Mouse (Mus musculus): ENCODE data around the gene Spdye4c. TPM values are rescaled to one million over a fixed set of nuclear protein-coding genes. Genes with fewer than 3 reads are reported as not detected.

Spdye4c gene
- polyA plus RNA-seq, 1 experiment from 2014 or later: not detected

- Histone ChIP-seq H3K4me1 (ENCODE audit: insufficient read depth) (no peaks in the 10 kb centered on the region), H3K9me3 (ENCODE audit: low read length) (no peaks in the 10 kb centered on the region), H3K27ac (ENCODE audit: low read depth) (no peak overlapping the region), H3K36me3 (replicated peaks; ENCODE audit: insufficient read depth, low read length) (no peaks in the 10 kb centered on the region), H3K27me3 (ENCODE audit: insufficient read depth, low read length) (no peaks in the 10 kb centered on the region), H3K4me3 (ENCODE audit: low read depth, low read length) (no peak overlapping the region), H3K9ac (replicated peaks) (no peak overlapping the region), H3K4me2 (ENCODE audit: low read depth, low read length) (no peak overlapping the region)
- DNase-seq: no peak
- TF ChIP-seq EP300 (IDR thresholded peaks at IDR 0.05; ENCODE audit: low read depth) (no peak), CTCF (IDR thresholded peaks at IDR 0.05; ENCODE audit: low read depth) (no peak)
- 78% methylated on average over 5 of the region's 5 CpGs for WGBS (ENCODE audit: insufficient replicate concordance)
- no peak for ATAC-seq
Observed at GRCm38 (mm10) chr2:128582881-128583280, 8.1 kb upstream of the Spdye4c start.

- no peak overlapping the region for H3K27ac ChIP-seq (ENCODE audit: low read depth)
- H3K4me3 ChIP-seq (ENCODE audit: low read depth, low read length): no peak overlapping the region
- ATAC-seq (no peak), DNase-seq (no peak)
- TF ChIP-seq EP300 (IDR thresholded peaks at IDR 0.05; ENCODE audit: low read depth): no peak
- TF ChIP-seq CTCF (IDR thresholded peaks at IDR 0.05; ENCODE audit: low read depth): no peak
- H3K27me3 ChIP-seq (ENCODE audit: insufficient read depth, low read length): no peaks in the 10 kb centered on the region
- no peak overlapping the region for H3K4me2 ChIP-seq (ENCODE audit: low read depth, low read length)
- 86% methylated on average over 7 of the region's 7 CpGs for WGBS (ENCODE audit: insufficient replicate concordance)
- no peaks in the 10 kb centered on the region for H3K4me1 ChIP-seq (ENCODE audit: insufficient read depth)
- H3K9me3 ChIP-seq (ENCODE audit: low read length): no peaks in the 10 kb centered on the region
- no peaks in the 10 kb centered on the region for H3K36me3 ChIP-seq (replicated peaks; ENCODE audit: insufficient read depth, low read length)
- no peak overlapping the region for H3K9ac ChIP-seq (replicated peaks)
Observed at GRCm38 (mm10) chr2:128592301-128592700, 1.3 kb downstream of the Spdye4c start.

- WGBS (ENCODE audit: insufficient replicate concordance): 28% methylated on average over 2 of the region's 2 CpGs
- ATAC-seq: no peak
- no peak for DNase-seq
- no peak overlapping the region for H3K27ac ChIP-seq (ENCODE audit: low read depth)
- no peak overlapping the region for H3K9ac ChIP-seq (replicated peaks)
- no peaks in the 10 kb centered on the region for H3K4me1 ChIP-seq (ENCODE audit: insufficient read depth)
- H3K9me3 ChIP-seq (ENCODE audit: low read length): peaks cover 4% of the 10 kb centered on the region; the same call in 1 of the 2 replicates
- H3K27me3 ChIP-seq (ENCODE audit: insufficient read depth, low read length): no peaks in the 10 kb centered on the region
- H3K4me3 ChIP-seq (ENCODE audit: low read depth, low read length): no peak overlapping the region
- no peaks in the 10 kb centered on the region for H3K36me3 ChIP-seq (replicated peaks; ENCODE audit: insufficient read depth, low read length)
- H3K4me2 ChIP-seq (ENCODE audit: low read depth, low read length): no peak overlapping the region
- TF ChIP-seq CTCF (IDR thresholded peaks at IDR 0.05; ENCODE audit: low read depth) (no peak), EP300 (IDR thresholded peaks at IDR 0.05; ENCODE audit: low read depth) (no peak)
Observed at GRCm38 (mm10) chr2:128601534-128601933, 10.5 kb downstream of the Spdye4c start.

- H3K9me3 ChIP-seq (ENCODE audit: low read length): peaks cover 4% of the 10 kb centered on the region; the same call in 1 of the 2 replicates
- peak; percentile 44; the same call in 1 of the 2 replicates for ATAC-seq
- no peak overlapping the region for H3K4me2 ChIP-seq (ENCODE audit: low read depth, low read length)
- H3K36me3 ChIP-seq (replicated peaks; ENCODE audit: insufficient read depth, low read length): peaks cover 26% of the 10 kb centered on the region
- 61% methylated on average over 5 of the region's 5 CpGs for WGBS (ENCODE audit: insufficient replicate concordance)
- H3K9ac ChIP-seq (replicated peaks): no peak overlapping the region
- no peak overlapping the region for H3K4me3 ChIP-seq (ENCODE audit: low read depth, low read length)
- peak; percentile 20 for DNase-seq
- H3K27me3 ChIP-seq (ENCODE audit: insufficient read depth, low read length): no peaks in the 10 kb centered on the region
- peaks cover 15% of the 10 kb centered on the region for H3K4me1 ChIP-seq (ENCODE audit: insufficient read depth)
- peak overlapping the region; percentile 67 for H3K27ac ChIP-seq (ENCODE audit: low read depth)
- TF ChIP-seq EP300 (IDR thresholded peaks at IDR 0.05; ENCODE audit: low read depth) (no peak), CTCF (IDR thresholded peaks at IDR 0.05; ENCODE audit: low read depth) (no peak)
Observed at GRCm38 (mm10) chr2:128609286-128609685, 18.3 kb downstream of the Spdye4c start.

GRCm38 (mm10) chr2:128611178-128611577 lies 20.2 kb downstream of the Spdye4c start:
- H3K27ac ChIP-seq (ENCODE audit: low read depth): peak overlapping the region; percentile 66
- DNase-seq: no peak
- no peak overlapping the region for H3K4me3 ChIP-seq (ENCODE audit: low read depth, low read length)

GRCm38 (mm10) chr2:128612275-128612674 lies 21.3 kb downstream of the Spdye4c start:
- DNase-seq (peak; percentile 61), ATAC-seq (peak; percentile 95)
- no peak overlapping the region for H3K9ac ChIP-seq (replicated peaks)
- TF ChIP-seq CTCF (IDR thresholded peaks at IDR 0.05; ENCODE audit: low read depth) (no peak), EP300 (IDR thresholded peaks at IDR 0.05; ENCODE audit: low read depth) (peak; percentile 44; the same call in 1 of the 2 replicates)
- H3K36me3 ChIP-seq (replicated peaks; ENCODE audit: insufficient read depth, low read length): peaks cover 50% of the 10 kb centered on the region
- H3K27ac ChIP-seq (ENCODE audit: low read depth): peak overlapping the region; percentile 80
- H3K9me3 ChIP-seq (ENCODE audit: low read length): no peaks in the 10 kb centered on the region
- peaks cover 15% of the 10 kb centered on the region for H3K4me1 ChIP-seq (ENCODE audit: insufficient read depth)
- H3K4me2 ChIP-seq (ENCODE audit: low read depth, low read length): no peak overlapping the region
- H3K4me3 ChIP-seq (ENCODE audit: low read depth, low read length): no peak overlapping the region
- 58% methylated on average over 7 of the region's 7 CpGs for WGBS (ENCODE audit: insufficient replicate concordance)
- no peaks in the 10 kb centered on the region for H3K27me3 ChIP-seq (ENCODE audit: insufficient read depth, low read length)

More at GRCm38 (mm10) chr2:128611178-128611577, 20.2 kb downstream of the Spdye4c start:
- no peak for ATAC-seq
- no peak for TF ChIP-seq EP300 (IDR thresholded peaks at IDR 0.05; ENCODE audit: low read depth)
- Histone ChIP-seq H3K9ac (replicated peaks) (no peak overlapping the region), H3K9me3 (ENCODE audit: low read length) (no peaks in the 10 kb centered on the region), H3K4me1 (ENCODE audit: insufficient read depth) (peaks cover 15% of the 10 kb centered on the region), H3K27me3 (ENCODE audit: insufficient read depth, low read length) (no peaks in the 10 kb centered on the region), H3K36me3 (replicated peaks; ENCODE audit: insufficient read depth, low read length) (peaks cover 42% of the 10 kb centered on the region), H3K4me2 (ENCODE audit: low read depth, low read length) (no peak overlapping the region)
- 85% methylated on average over 8 of the region's 8 CpGs for WGBS (ENCODE audit: insufficient replicate concordance)

GRCm38 (mm10) chr2:128613365-128613764 lies 22.4 kb downstream of the Spdye4c start:
- Histone ChIP-seq H3K36me3 (replicated peaks; ENCODE audit: insufficient read depth, low read length) (peaks cover 61% of the 10 kb centered on the region), H3K9ac (replicated peaks) (no peak overlapping the region), H3K27ac (ENCODE audit: low read depth) (0 out of 2 replicates have a peak overlapping the region, but pooled peaks have one; percentile 80), H3K4me3 (ENCODE audit: low read depth, low read length) (no peak overlapping the region), H3K9me3 (ENCODE audit: low read length) (no peaks in the 10 kb centered on the region), H3K4me2 (ENCODE audit: low read depth, low read length) (no peak overlapping the region), H3K27me3 (ENCODE audit: insufficient read depth, low read length) (no peaks in the 10 kb centered on the region), H3K4me1 (ENCODE audit: insufficient read depth) (peaks cover 15% of the 10 kb centered on the region)
- ATAC-seq (no peak), DNase-seq (no peak)
- WGBS (ENCODE audit: insufficient replicate concordance): 27% methylated on average over 5 of the region's 5 CpGs
- no peak for TF ChIP-seq EP300 (IDR thresholded peaks at IDR 0.05; ENCODE audit: low read depth)
- TF ChIP-seq CTCF (IDR thresholded peaks at IDR 0.05; ENCODE audit: low read depth): no peak
